Mouse (Mus musculus) E14TG2a.4 (cell line): ENCODE measurements around the gene Dnajb4.

ENCODE experiments used
- CTCF ChIP-seq: conservative IDR thresholded peaks from 2 replicates; pipeline ENCODE4 v1.5.1; 2014; ENCODE audit warnings: low read length
- NANOG ChIP-seq: IDR thresholded peaks from 2 replicates; pipeline ENCODE4 v1.6.1; 2014; ENCODE audit warnings: borderline replicate concordance, low read length, mixed read lengths

DNA sequence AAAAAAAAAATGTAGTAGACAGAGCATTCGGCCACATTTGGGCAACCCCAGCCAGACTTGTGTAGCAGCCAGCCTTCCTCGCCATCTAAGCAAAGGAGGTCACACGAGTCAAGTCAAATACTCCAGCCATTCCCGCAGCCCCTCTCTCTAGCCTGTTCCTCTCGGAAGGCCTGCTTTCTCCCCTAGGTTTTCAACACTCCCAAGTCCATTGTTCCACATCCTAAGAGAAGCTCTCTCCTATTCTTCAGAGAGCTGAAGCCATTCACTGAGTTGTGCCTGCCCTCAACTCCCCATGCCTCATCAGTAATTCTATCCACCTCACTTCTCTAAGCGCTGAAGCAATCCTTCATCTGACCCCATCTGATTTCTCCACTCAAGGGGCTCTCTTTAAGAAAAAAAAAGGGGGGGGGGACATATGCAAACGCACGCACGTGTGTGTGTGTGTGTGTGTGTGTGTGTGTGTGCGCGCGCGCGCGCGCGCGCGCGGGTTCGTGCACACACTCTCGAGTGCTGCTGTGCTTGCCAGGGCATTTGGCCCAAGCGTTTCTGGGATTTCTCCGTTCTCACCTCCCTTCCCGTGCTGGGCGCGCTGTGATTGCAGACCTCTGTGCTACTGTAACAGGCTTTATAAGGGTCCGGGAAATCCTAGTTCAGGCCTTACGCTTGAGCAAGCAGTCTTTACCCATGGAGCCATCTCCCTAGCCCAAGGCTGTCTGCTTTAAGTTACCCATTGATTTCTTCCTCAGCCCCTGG, 43.2 kb downstream of the Dnajb4 start:
- TF ChIP-seq CTCF (no peak), NANOG (no peak)
